Mouse (Mus musculus) inflammation-experienced regulatory T-cells (primary cell): ENCODE measurements around the gene Fez2. TPM values are rescaled to one million over a fixed set of nuclear protein-coding genes. Genes with fewer than 3 reads are reported as not detected.

ENCODE experiments used
- polyA plus RNA-seq, 2 experiments: library from polyadenylated mRNA; unstranded; fragments of 100-300 nt; shearing (Covaris generic); gene quantifications; one replicate each; pipeline ENCODE4 v1.2.1; 2017

Fez2 gene
- polyA plus RNA-seq: 10 to 100 TPM; 24.5 to 26.8 TPM

DNA sequence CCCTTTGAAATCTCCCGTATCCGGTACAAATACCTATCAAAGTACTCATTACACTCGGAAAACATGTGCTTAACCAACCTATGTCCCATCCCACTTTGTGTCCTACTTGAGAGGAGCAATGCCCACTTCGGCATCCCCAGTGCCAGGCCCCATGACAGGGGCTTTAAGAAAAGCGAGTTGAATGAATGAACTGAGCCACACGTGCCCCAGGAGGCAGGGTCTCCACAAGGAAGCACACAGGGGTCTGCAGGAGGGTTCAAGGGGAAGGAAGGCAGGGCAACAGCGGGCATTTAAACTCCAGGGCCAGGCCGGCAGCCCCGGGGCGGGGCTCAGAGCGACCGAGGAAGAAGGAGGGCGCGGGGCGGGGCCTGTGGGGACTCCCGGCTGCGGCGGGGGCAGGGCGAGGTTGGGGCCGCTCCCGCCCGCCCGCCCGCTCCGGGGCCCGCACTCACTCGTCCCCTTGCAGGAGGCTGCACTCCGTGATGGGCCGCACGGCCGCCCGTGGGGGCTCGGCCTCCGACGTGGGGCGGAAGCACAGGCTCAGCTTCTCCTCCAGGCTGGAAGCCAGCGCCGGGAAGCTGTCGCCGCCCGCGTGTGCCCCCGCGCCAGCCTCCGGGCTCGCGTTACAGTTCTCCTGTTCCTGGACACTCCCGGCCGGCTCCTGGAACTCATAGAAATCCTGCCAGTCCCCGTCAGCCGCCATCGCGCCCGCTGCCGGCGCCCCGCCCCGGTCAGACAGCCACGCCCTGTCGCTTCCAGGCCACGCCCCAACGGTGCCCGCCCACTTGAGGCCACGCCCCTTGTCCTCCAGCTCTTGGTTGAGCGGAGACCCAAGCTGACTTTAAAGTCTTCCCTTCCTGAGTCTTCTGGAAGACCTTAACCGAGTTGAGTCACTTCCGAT, at the start of gene Fez2:
Gene Fez2 (minus strand): TSS at position 772 of the 901 bp plus-strand sequence.

Other genes starting within 250 kb of the Fez2 start
- gene Crim1, start 217.9 kb downstream of the Fez2 start, polyA plus RNA-seq: 10 to 100 TPM; 33.1 to 47.7 TPM
- under 1 TPM; 0.13 to 0.30 TPM for gene Vit, start 89.9 kb upstream of the Fez2 start, polyA plus RNA-seq